Mouse (Mus musculus): ENCODE measurements around the gene Adcy9. TPM values are rescaled to one million over a fixed set of nuclear protein-coding genes. Genes with fewer than 3 reads are reported as not detected.

Adcy9 gene
- polyA plus RNA-seq, 1 experiment: 3.3 TPM

DNA sequence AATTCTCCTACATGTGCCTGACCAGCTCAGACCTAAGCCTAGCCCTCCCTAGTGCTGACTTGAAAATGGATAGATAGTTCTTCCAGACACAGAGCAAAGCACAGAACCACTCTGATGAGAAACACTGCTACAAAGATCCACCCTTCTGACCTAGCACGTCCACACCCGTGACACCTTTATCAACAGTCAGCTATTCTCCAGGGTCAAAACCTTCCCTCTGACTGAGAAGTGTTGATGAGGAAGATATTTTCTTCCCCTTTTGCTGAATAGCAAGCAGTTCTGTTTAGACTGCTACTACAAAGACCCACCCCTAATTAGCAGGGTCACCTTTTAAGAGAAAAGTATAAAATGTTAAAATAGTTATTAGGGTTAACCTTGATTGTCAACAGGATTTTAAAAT is 49.3 kb downstream of the Adcy9 start:
- TF ChIP-seq CTCF (IDR thresholded peaks at IDR 0.05; ENCODE audit: extremely low read depth, insufficient read depth, insufficient read length, insufficient replicate concordance) (no peak), POLR2A (IDR thresholded peaks at IDR 0.05; ENCODE audit: low read depth, low read length) (no peak)
- no peaks in the 10 kb centered on the region for H3K4me1 ChIP-seq (ENCODE audit: control insufficient read depth, insufficient read depth, insufficient read length)
- no peak overlapping the region for H3K27ac ChIP-seq (ENCODE audit: insufficient read depth, low read length)
- WGBS: 56% methylated on average over 2 of the region's 2 CpGs
- DNase-seq (ENCODE audit: low read depth in 1 of 2, low spot score in 2 of 2): no peak
- H3K4me3 ChIP-seq (ENCODE audit: extremely low read depth, insufficient read depth, insufficient read length): no peak overlapping the region
- no peaks in the 10 kb centered on the region for H3K36me3 ChIP-seq (ENCODE audit: control insufficient read depth, insufficient read depth, low read length)
- no peaks in the 10 kb centered on the region for H3K27me3 ChIP-seq (ENCODE audit: control insufficient read depth, insufficient read depth, low read length)

DNA sequence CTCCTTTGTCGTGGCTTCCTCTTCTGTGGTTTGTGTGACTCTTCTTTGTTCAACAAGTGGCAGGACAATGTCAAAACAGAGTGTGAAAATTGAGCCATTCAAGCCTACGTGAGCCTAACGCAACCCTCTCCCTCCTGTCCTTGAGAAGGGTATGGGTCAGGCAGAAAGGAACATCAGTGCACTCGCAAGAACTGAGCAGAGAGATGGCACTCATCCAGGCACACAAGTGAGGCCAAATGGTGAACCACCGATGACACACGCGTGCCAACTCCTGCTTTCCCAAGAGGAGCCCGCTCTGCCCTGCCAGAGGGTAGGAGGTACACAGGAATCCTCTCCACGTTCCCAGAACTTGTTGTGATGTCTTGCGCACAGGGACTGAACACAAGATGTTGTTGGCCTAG is 50.2 kb downstream of the Adcy9 start:
- no peak for DNase-seq (ENCODE audit: low read depth in 1 of 2, low spot score in 2 of 2)
- WGBS: 72% methylated on average over 10 of the region's 10 CpGs
- no peaks in the 10 kb centered on the region for H3K27me3 ChIP-seq (ENCODE audit: control insufficient read depth, insufficient read depth, low read length)
- no peaks in the 10 kb centered on the region for H3K36me3 ChIP-seq (ENCODE audit: control insufficient read depth, insufficient read depth, low read length)
- no peak overlapping the region for H3K27ac ChIP-seq (ENCODE audit: insufficient read depth, low read length)
- H3K4me3 ChIP-seq (ENCODE audit: extremely low read depth, insufficient read depth, insufficient read length): no peak overlapping the region
- no peaks in the 10 kb centered on the region for H3K4me1 ChIP-seq (ENCODE audit: control insufficient read depth, insufficient read depth, insufficient read length)
- TF ChIP-seq CTCF (IDR thresholded peaks at IDR 0.05; ENCODE audit: extremely low read depth, insufficient read depth, insufficient read length, insufficient replicate concordance) (no peak), POLR2A (IDR thresholded peaks at IDR 0.05; ENCODE audit: low read depth, low read length) (no peak)

DNA sequence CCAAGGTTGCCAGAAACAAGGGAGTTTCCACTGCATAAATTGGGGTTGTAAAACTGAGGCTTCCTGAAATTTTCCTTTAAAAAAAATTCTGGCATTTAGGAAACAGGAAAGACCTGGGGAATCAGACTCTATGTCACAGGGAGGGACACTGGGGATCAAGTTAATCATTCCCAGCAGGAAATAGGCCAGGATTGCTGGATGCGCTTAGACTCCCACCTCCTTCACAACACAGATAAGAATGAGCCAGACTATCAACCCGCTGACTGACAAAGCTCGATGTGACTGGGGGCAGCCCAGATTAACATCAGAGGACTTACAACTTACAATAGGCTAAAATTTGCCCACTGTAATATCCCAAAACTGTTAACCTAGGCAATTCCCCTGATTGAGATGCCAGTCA is 52.4 kb downstream of the Adcy9 start:
- H3K27me3 ChIP-seq (ENCODE audit: control insufficient read depth, insufficient read depth, low read length): no peaks in the 10 kb centered on the region
- no peak for TF ChIP-seq POLR2A (IDR thresholded peaks at IDR 0.05; ENCODE audit: low read depth, low read length)
- TF ChIP-seq CTCF (IDR thresholded peaks at IDR 0.05; ENCODE audit: extremely low read depth, insufficient read depth, insufficient read length, insufficient replicate concordance): no peak
- H3K36me3 ChIP-seq (ENCODE audit: control insufficient read depth, insufficient read depth, low read length): no peaks in the 10 kb centered on the region
- H3K4me3 ChIP-seq (ENCODE audit: extremely low read depth, insufficient read depth, insufficient read length): no peak overlapping the region
- DNase-seq (ENCODE audit: low read depth in 1 of 2, low spot score in 2 of 2): no peak
- whole genome bisulfite sequencing: 80% methylated on average over 3 of the region's 3 CpGs
- H3K4me1 ChIP-seq (ENCODE audit: control insufficient read depth, insufficient read depth, insufficient read length): no peaks in the 10 kb centered on the region
- H3K27ac ChIP-seq (ENCODE audit: insufficient read depth, low read length): no peak overlapping the region

DNA sequence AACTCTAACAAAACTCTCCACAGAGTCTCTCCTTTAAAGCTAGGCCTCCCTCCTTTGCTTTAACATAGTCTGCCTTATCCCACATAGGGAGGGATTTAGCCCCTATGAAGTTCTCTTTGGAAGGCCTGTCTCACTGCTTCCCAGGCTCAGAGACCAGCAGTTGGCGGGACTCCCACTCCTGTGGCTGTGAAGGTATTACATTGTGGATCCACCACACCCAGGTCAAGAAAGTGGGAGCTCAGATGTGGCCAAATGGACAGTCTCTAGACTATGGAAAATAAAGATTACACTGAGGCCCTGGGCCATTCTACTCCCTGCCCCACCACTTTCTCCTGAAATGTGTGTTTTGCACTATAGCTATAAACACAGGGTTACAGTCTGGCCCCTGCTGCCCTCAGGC is 53.0 kb downstream of the Adcy9 start:
- DNase-seq (ENCODE audit: low read depth in 1 of 2, low spot score in 2 of 2): no peak
- Histone ChIP-seq H3K27me3 (ENCODE audit: control insufficient read depth, insufficient read depth, low read length) (no peaks in the 10 kb centered on the region), H3K36me3 (ENCODE audit: control insufficient read depth, insufficient read depth, low read length) (no peaks in the 10 kb centered on the region), H3K27ac (ENCODE audit: insufficient read depth, low read length) (no peak overlapping the region), H3K4me1 (ENCODE audit: control insufficient read depth, insufficient read depth, insufficient read length) (no peaks in the 10 kb centered on the region), H3K4me3 (ENCODE audit: extremely low read depth, insufficient read depth, insufficient read length) (no peak overlapping the region)
- no peak for TF ChIP-seq POLR2A (IDR thresholded peaks at IDR 0.05; ENCODE audit: low read depth, low read length)
- TF ChIP-seq CTCF (IDR thresholded peaks at IDR 0.05; ENCODE audit: extremely low read depth, insufficient read depth, insufficient read length, insufficient replicate concordance): no peak
- WGBS: 93% methylated on average over 1 of the region's 1 CpGs

DNA sequence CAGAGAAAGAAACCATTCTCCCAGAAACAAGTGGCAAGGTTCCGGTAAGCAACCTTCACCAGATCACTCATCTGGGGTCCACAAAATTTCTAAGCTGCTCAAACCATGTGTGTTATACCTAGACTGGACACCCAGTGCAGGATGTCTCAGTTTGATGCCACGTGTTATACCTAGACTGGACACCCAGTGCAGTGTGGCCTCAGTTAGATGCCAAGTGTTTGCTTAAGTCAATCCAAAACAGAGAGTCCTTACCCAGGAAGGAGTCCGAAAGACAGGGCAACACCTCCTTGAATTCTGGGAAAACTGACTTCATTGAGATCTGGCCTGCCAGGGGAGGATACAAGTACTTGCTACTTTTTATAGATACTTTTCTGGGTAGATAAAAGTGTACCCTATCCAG is 53.6 kb downstream of the Adcy9 start:
- H3K36me3 ChIP-seq (ENCODE audit: control insufficient read depth, insufficient read depth, low read length): no peaks in the 10 kb centered on the region
- H3K4me1 ChIP-seq (ENCODE audit: control insufficient read depth, insufficient read depth, insufficient read length): no peaks in the 10 kb centered on the region
- TF ChIP-seq POLR2A (IDR thresholded peaks at IDR 0.05; ENCODE audit: low read depth, low read length) (no peak), CTCF (IDR thresholded peaks at IDR 0.05; ENCODE audit: extremely low read depth, insufficient read depth, insufficient read length, insufficient replicate concordance) (no peak)
- no peak for DNase-seq (ENCODE audit: low read depth in 1 of 2, low spot score in 2 of 2)
- no peak overlapping the region for H3K4me3 ChIP-seq (ENCODE audit: extremely low read depth, insufficient read depth, insufficient read length)
- 93% methylated on average over 3 of the region's 3 CpGs for WGBS
- no peak overlapping the region for H3K27ac ChIP-seq (ENCODE audit: insufficient read depth, low read length)
- no peaks in the 10 kb centered on the region for H3K27me3 ChIP-seq (ENCODE audit: control insufficient read depth, insufficient read depth, low read length)

DNA sequence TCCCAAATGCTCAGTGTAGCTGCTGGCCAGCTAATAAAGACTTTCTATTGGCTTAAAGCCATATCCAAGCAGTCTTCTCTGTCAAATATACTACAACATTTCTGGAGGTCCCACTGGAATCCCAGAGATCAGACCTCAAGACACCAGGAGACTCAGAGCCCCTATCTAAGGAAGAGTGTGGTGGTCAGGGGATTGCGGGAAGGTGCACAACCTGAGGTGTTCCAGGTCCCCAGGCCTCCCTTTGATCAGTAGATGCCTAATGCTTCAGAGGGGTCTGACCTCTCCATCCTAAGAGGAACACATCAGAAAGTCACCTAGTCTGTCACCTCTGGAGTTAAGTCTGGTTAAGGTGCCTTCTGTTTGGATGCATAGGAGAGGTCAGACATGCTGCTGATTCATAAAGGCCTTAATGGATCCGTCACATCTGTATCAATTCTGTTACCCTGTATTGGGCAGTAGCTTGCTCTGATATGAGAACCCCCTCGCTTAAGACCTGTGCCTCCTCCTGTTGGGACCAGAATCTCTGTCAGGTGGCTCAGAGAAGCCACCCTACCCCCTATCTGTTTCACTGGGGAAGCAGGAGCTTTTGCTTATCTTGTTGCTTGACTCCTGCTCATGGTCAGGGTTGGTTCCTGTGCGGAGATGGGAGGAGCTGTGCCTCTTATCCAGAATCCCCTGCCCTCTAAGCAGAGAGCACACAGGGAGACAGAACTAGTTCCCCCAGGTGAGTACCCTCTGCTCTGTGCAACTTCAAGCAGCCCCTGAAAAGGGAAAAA is 56.8 kb downstream of the Adcy9 start:
- Histone ChIP-seq H3K27ac (ENCODE audit: insufficient read depth, low read length) (no peak overlapping the region), H3K4me1 (ENCODE audit: control insufficient read depth, insufficient read depth, insufficient read length) (no peaks in the 10 kb centered on the region), H3K4me3 (ENCODE audit: extremely low read depth, insufficient read depth, insufficient read length) (no peak overlapping the region), H3K36me3 (ENCODE audit: control insufficient read depth, insufficient read depth, low read length) (no peaks in the 10 kb centered on the region), H3K27me3 (ENCODE audit: control insufficient read depth, insufficient read depth, low read length) (no peaks in the 10 kb centered on the region)
- TF ChIP-seq POLR2A (IDR thresholded peaks at IDR 0.05; ENCODE audit: low read depth, low read length) (no peak), CTCF (IDR thresholded peaks at IDR 0.05; ENCODE audit: extremely low read depth, insufficient read depth, insufficient read length, insufficient replicate concordance) (no peak)
- 86% methylated on average over 4 of the region's 4 CpGs for WGBS
- no peak for DNase-seq (ENCODE audit: low read depth in 1 of 2, low spot score in 2 of 2)

DNA sequence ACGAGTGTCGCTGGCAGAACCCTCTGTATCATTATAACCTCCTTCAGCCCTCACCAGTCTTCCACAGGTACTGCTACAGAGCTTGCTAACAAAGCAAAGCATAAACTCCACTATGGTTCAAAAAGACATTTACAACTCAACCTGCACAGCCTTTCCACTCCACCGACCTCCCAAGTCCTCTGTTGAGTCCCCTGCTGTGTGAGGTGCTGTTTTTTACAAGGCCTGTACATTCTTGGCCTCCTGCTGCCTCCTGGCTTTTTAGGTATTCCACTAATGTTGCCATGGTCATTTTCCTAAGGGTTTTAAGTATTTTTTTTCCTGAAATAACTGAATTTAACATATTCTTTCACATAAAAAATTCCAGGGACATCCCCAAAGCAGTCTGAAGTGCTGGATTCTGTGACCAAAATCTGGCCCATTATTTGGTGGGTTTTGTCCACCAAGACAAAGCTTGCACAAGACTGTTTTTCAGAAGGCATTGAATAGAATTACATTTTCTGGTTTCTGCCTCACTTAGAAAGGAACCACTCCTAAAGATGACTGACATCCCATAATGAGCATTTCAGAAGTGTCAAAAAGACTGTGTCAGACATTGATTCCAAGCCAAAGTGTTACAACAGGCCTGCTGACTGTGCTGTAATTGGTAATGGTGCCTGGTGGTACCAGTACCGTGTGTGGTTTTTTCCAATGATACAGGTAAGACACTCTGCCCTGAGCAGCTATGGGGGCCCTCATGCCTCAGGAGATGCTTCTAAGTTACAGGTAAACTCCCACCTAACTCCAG is 64.8 kb downstream of the Adcy9 start:
- no peak overlapping the region for H3K4me3 ChIP-seq (ENCODE audit: extremely low read depth, insufficient read depth, insufficient read length)
- no peaks in the 10 kb centered on the region for H3K36me3 ChIP-seq (ENCODE audit: control insufficient read depth, insufficient read depth, low read length)
- 89% methylated on average over 4 of the region's 4 CpGs for WGBS
- H3K27me3 ChIP-seq (ENCODE audit: control insufficient read depth, insufficient read depth, low read length): no peaks in the 10 kb centered on the region
- TF ChIP-seq CTCF (IDR thresholded peaks at IDR 0.05; ENCODE audit: extremely low read depth, insufficient read depth, insufficient read length, insufficient replicate concordance): no peak
- TF ChIP-seq POLR2A (IDR thresholded peaks at IDR 0.05; ENCODE audit: low read depth, low read length): no peak
- no peak overlapping the region for H3K27ac ChIP-seq (ENCODE audit: insufficient read depth, low read length)
- no peak for DNase-seq (ENCODE audit: low read depth in 1 of 2, low spot score in 2 of 2)
- no peaks in the 10 kb centered on the region for H3K4me1 ChIP-seq (ENCODE audit: control insufficient read depth, insufficient read depth, insufficient read length)
